Mouse (Mus musculus) midbrain, embryonic 13.5 days (tissue): ENCODE measurements at regions not wholly inside any gene's neighbourhood (a gene's known extent, or its start where the extent isn't known, plus 50 kb on each side); places are given as distances from the start of the nearest gene placed in this dataset.
A peak's percentile ranks its signal among the peaks of the same experiment; 100 is the strongest.

ENCODE experiments used
- ATAC-seq: fragments of 200-750 bp; cut with Nextera tagmentation; 2 replicates; pipeline ENCODE4 v1.8.0; 2017; ENCODE audit warnings: mild to moderate bottlenecking, moderate TSS enrichment, moderate library complexity
- H3K27ac ChIP-seq: fragments of 300-500 bp; sonication (generic); 2 replicates; pipeline ENCODE4 v1.5.1; 2015; ENCODE audit warnings: inconsistent platforms, mild to moderate bottlenecking, moderate library complexity
- H3K27me3 ChIP-seq: fragments of 300-500 bp; sonication (generic); 2 replicates; pipeline ENCODE4 v1.6.1; 2015; ENCODE audit warnings: mild to moderate bottlenecking, inconsistent platforms
- H3K36me3 ChIP-seq: fragments of 300-500 bp; sonication (generic); 2 replicates; pipeline ENCODE4 v1.6.1; 2015; ENCODE audit warnings: mild to moderate bottlenecking, inconsistent platforms
- H3K4me1 ChIP-seq: fragments of 300-500 bp; sonication (generic); replicated peaks from 2 replicates; pipeline ENCODE4 v1.6.1; 2015; ENCODE audit warnings: inconsistent platforms
- H3K4me2 ChIP-seq: fragments of 300-500 bp; sonication (generic); replicated peaks from 2 replicates; pipeline ENCODE4 v1.6.1; 2015; ENCODE audit warnings: moderate library complexity, mild to moderate bottlenecking, inconsistent platforms
- H3K4me3 ChIP-seq: fragments of 300-500 bp; sonication (generic); replicated peaks from 2 replicates; pipeline ENCODE4 v1.5.1; 2015; ENCODE audit warnings: mild to moderate bottlenecking, inconsistent platforms
- H3K9ac ChIP-seq: fragments of 300-500 bp; sonication (generic); replicated peaks from 2 replicates; pipeline ENCODE4 v1.6.1; 2015; ENCODE audit warnings: mild to moderate bottlenecking, inconsistent platforms
- H3K9me3 ChIP-seq: fragments of 300-500 bp; sonication (generic); 2 replicates; pipeline ENCODE4 v1.6.1; 2016; ENCODE audit warnings: mild to moderate bottlenecking, inconsistent platforms
- WGBS: fragments of 180-500 bp; shearing (Covaris S2); methylation state at CpG from one replicate; pipeline ENCODE4 v1.1.7; 2015; 5-methylcytosine and 5-hydroxymethylcytosine counted together

GRCm38 (mm10) chr7:135942826-135943225 lies 226.7 kb upstream of the Mki67 start:
- ATAC-seq = no peak
- H3K4me2 ChIP-seq = no peak overlapping the region
- H3K9ac ChIP-seq = no peak overlapping the region
- H3K4me3 ChIP-seq = no peak overlapping the region
- H3K27ac ChIP-seq = no peak overlapping the region
- H3K9me3 ChIP-seq = no peaks in the 10 kb centered on the region
- H3K27me3 ChIP-seq = no peaks in the 10 kb centered on the region
- H3K4me1 ChIP-seq = no peaks in the 10 kb centered on the region
- WGBS = 83% methylated on average over 2 of the region's 2 CpGs
- no peaks in the 10 kb centered on the region for H3K36me3 ChIP-seq

DNA sequence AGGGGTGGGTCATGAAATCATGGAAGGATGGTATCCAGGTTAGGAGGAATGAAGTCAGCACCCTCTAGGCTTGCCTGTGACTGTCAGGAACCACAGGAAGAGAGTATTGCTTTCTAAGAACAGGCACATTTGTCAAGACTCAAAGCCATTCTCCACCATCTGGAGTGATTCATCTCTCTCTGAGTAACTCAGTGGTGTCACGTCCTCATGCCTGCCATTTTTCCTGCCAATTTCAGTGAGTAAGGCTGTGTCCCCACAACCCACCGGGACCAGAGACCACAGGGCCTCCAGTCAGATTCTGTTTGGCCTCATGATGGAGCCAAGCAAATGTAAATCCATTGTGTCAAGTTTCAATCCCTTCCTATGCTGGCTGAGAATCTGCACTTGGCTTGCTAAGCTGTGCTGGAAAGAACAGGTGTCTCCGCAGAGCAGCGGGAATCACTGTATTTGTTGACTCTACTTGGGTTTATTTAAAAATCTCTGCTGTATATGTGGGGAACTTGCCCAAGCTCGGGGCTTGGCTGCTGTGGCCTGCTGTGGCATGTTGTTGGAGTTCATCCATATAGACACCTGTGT lies 230.0 kb upstream of the Mki67 start:
- no peak overlapping the region for H3K4me3 ChIP-seq
- H3K9ac ChIP-seq = no peak overlapping the region
- H3K27me3 ChIP-seq = no peaks in the 10 kb centered on the region
- ATAC-seq = no peak
- no peak overlapping the region for H3K27ac ChIP-seq
- no peaks in the 10 kb centered on the region for H3K4me1 ChIP-seq
- H3K4me2 ChIP-seq = no peak overlapping the region
- no peaks in the 10 kb centered on the region for H3K36me3 ChIP-seq
- WGBS = 87% methylated on average over 5 of the region's 5 CpGs
- H3K9me3 ChIP-seq = no peaks in the 10 kb centered on the region

GRCm38 (mm10) chr7:135961026-135961425 lies 244.9 kb upstream of the Mki67 start:
- Histone ChIP-seq H3K4me3 (no peak overlapping the region), H3K9ac (no peak overlapping the region), H3K36me3 (no peaks in the 10 kb centered on the region), H3K27me3 (no peaks in the 10 kb centered on the region), H3K4me1 (peaks cover 12% of the 10 kb centered on the region), H3K9me3 (no peaks in the 10 kb centered on the region), H3K27ac (no peak overlapping the region), H3K4me2 (no peak overlapping the region)
- 81% methylated on average over 8 of the region's 8 CpGs for WGBS
- ATAC-seq = no peak

DNA sequence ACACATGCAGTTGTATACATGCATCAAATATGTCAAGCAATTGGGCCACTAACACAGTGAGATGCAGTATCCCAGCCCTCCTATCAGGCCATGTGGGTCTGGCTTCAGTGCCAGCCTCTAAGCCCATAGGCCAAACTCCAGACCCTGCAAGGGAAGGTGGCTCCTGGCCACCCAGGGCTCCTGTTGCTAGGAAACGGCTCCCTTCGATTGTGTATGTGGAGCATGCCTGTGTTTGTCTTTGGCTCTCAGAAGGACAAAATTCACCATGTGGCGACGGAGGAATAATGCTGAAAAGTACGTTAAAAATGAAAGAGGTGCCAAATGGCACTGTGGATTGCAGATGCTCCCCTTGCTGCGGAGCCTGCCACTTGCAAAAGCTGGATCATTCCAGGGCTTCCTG lies 249.4 kb upstream of the Mki67 start:
- Histone ChIP-seq H3K9me3 (no peaks in the 10 kb centered on the region), H3K36me3 (no peaks in the 10 kb centered on the region), H3K27me3 (no peaks in the 10 kb centered on the region), H3K9ac (no peak overlapping the region), H3K27ac (no peak overlapping the region), H3K4me3 (no peak overlapping the region), H3K4me1 (peaks cover 22% of the 10 kb centered on the region), H3K4me2 (no peak overlapping the region)
- WGBS = 16% methylated on average over 6 of the region's 6 CpGs
- peak; percentile 73 for ATAC-seq

DNA sequence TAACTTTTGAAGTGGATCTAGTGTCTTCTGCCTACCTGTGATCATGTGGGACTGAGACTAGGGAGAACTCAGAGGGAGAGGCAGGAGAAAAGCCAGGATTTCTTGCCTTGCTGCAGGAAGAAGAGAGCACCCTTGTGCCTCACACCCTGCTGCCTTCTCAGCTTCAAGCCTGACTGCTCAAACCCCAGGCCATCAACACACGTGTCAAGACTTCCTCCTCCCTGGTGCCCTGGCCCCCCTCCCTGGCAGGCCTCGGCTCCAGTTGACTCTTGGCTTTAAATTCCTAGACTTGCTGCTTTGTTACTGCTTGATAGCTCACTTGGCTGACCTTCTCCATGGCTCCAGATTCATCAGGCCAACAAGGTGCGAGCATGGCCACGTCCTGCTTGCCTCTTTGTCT lies 250.1 kb upstream of the Mki67 start:
- no peak for ATAC-seq
- Histone ChIP-seq H3K9me3 (no peaks in the 10 kb centered on the region), H3K4me3 (no peak overlapping the region), H3K9ac (no peak overlapping the region), H3K4me1 (peaks cover 22% of the 10 kb centered on the region), H3K27ac (no peak overlapping the region), H3K36me3 (no peaks in the 10 kb centered on the region), H3K4me2 (no peak overlapping the region), H3K27me3 (no peaks in the 10 kb centered on the region)
- 51% methylated on average over 4 of the region's 4 CpGs for WGBS

DNA sequence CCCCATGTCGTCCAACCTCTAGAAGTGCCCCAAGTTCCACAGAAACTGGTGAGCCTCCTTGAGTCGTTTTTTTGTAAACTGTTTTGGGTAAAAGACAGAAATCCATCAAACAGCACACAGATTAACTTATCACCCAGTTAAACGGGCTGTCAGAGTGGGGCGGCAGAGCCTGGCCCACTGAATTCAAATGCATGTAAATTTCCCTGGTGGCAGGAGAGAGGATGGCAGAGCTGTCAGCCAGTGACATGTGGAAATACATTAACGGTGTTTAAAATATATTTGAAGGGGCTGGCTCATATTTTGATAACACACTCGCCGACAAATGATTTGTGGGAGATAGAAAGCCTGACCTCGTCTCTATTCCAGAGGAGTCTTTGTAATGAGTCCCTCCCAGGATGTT lies 252.5 kb upstream of the Mki67 start:
- Histone ChIP-seq H3K36me3 (no peaks in the 10 kb centered on the region), H3K4me3 (no peak overlapping the region), H3K4me1 (peaks cover 22% of the 10 kb centered on the region), H3K9ac (no peak overlapping the region), H3K27ac (no peak overlapping the region), H3K4me2 (no peak overlapping the region), H3K27me3 (no peaks in the 10 kb centered on the region), H3K9me3 (no peaks in the 10 kb centered on the region)
- no peak for ATAC-seq
- 56% methylated on average over 8 of the region's 8 CpGs for WGBS

- ATAC-seq = no peak
- Histone ChIP-seq H3K4me1 (no peaks in the 10 kb centered on the region), H3K9me3 (no peaks in the 10 kb centered on the region), H3K27me3 (no peaks in the 10 kb centered on the region), H3K9ac (no peak overlapping the region), H3K36me3 (no peaks in the 10 kb centered on the region), H3K4me3 (no peak overlapping the region), H3K4me2 (no peak overlapping the region), H3K27ac (no peak overlapping the region)
- WGBS = 77% methylated on average over 6 of the region's 6 CpGs
Observed at GRCm38 (mm10) chr7:135986021-135986420, 269.9 kb upstream of the Mki67 start.

DNA sequence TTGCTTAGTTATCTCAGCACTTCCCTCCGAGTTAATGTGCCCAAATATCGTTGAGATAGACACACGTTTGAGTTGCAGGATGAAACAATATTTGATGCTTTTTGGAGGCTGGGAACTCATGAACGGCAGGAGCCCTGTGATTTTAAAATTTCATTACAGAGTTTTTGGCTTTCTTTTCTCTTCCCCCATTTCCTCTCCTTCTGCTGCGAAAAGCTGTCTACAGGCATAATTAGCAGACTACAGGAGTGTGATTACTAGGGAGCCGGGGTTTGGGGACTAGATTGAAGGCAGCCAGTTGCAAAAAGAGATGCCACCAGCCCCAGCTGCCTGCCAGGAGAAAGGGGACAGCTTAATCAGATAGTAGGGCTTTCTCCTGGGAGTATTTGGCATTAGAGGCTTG lies 274.2 kb upstream of the Mki67 start:
- Histone ChIP-seq H3K9ac (no peak overlapping the region), H3K9me3 (no peaks in the 10 kb centered on the region), H3K36me3 (no peaks in the 10 kb centered on the region), H3K27me3 (no peaks in the 10 kb centered on the region), H3K27ac (no peak overlapping the region), H3K4me2 (no peak overlapping the region), H3K4me3 (no peak overlapping the region), H3K4me1 (no peaks in the 10 kb centered on the region)
- ATAC-seq = no peak
- WGBS = 67% methylated on average over 6 of the region's 6 CpGs

DNA sequence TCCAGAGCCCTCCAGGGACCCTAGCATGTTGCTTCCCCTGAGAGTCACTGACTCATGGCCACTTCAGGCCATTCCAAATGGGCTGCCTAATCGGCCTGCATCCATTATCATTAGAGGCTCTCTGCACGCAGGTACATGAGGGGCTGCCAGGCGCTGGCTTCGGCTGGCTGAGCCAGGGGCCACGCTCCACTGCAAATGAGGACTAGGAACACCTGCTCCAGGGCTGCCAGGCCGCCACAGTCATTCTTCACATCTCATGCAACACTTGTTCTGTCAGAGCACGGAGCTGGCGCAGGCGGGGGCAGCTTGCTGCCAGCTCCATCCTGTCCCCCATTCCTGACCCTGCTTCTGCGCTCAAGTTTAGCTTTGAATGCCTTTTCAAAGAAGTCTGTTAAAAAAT lies 280.7 kb upstream of the Mki67 start:
- H3K9me3 ChIP-seq = no peaks in the 10 kb centered on the region
- H3K4me3 ChIP-seq = no peak overlapping the region
- no peak for ATAC-seq
- no peaks in the 10 kb centered on the region for H3K36me3 ChIP-seq
- H3K4me1 ChIP-seq = peaks cover 4% of the 10 kb centered on the region; the same call in 1 of the 2 replicates
- 71% methylated on average over 10 of the region's 10 CpGs for WGBS
- H3K4me2 ChIP-seq = no peak overlapping the region
- no peaks in the 10 kb centered on the region for H3K27me3 ChIP-seq
- no peak overlapping the region for H3K9ac ChIP-seq
- no peak overlapping the region for H3K27ac ChIP-seq

GRCm38 (mm10) chr7:135997640-135998039 lies 281.5 kb upstream of the Mki67 start:
- peaks cover 4% of the 10 kb centered on the region; the same call in 1 of the 2 replicates for H3K4me1 ChIP-seq
- no peak overlapping the region for H3K4me2 ChIP-seq
- ATAC-seq = no peak
- no peak overlapping the region for H3K27ac ChIP-seq
- H3K36me3 ChIP-seq = no peaks in the 10 kb centered on the region
- no peaks in the 10 kb centered on the region for H3K27me3 ChIP-seq
- H3K9me3 ChIP-seq = no peaks in the 10 kb centered on the region
- H3K4me3 ChIP-seq = no peak overlapping the region
- 92% methylated on average over 3 of the region's 3 CpGs for WGBS
- H3K9ac ChIP-seq = no peak overlapping the region

DNA sequence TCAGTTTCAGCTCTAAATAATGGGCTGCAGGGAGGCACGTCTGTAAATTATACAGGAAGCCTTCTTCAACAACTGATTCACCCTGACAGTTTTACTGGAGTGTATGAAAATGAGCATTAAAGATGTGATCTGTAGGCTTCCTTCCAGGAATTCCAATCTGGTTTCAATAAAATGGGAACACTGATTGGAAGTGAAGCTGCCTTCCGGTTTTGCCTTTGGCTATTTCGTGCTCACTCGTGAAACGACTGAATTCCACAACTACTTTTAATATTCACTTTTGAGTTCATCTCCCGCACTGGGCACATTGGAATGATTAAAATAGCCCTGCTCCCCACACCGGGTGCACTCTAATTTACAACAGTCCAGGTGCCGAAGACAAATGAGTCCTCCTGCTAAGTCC lies 286.2 kb upstream of the Mki67 start:
- no peak for ATAC-seq
- H3K27ac ChIP-seq = no peak overlapping the region
- 85% methylated on average over 8 of the region's 8 CpGs for WGBS
- no peak overlapping the region for H3K9ac ChIP-seq
- no peaks in the 10 kb centered on the region for H3K9me3 ChIP-seq
- no peaks in the 10 kb centered on the region for H3K36me3 ChIP-seq
- no peaks in the 10 kb centered on the region for H3K4me1 ChIP-seq
- no peak overlapping the region for H3K4me3 ChIP-seq
- H3K27me3 ChIP-seq = no peaks in the 10 kb centered on the region
- H3K4me2 ChIP-seq = no peak overlapping the region

DNA sequence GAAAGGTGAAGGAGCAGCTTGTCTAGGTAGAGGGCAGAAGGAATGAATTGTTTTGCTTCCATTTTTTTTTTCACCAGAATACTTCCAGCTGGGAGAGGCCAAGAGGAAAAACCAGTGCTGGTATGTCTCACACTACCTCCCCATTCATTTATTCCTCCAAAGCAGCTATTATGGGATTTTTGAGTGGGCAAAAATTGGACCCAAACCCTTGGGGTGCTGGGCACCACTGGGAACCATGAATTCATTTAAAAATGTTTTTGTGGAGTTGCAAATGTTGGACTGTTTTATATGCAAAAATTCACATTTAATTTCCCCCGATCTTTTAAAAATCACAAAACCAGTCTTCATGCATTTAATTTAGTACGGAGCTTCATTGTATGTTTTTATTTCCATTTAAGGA lies 287.1 kb upstream of the Mki67 start:
- no peaks in the 10 kb centered on the region for H3K27me3 ChIP-seq
- 91% methylated on average over 2 of the region's 2 CpGs for WGBS
- no peak for ATAC-seq

DNA sequence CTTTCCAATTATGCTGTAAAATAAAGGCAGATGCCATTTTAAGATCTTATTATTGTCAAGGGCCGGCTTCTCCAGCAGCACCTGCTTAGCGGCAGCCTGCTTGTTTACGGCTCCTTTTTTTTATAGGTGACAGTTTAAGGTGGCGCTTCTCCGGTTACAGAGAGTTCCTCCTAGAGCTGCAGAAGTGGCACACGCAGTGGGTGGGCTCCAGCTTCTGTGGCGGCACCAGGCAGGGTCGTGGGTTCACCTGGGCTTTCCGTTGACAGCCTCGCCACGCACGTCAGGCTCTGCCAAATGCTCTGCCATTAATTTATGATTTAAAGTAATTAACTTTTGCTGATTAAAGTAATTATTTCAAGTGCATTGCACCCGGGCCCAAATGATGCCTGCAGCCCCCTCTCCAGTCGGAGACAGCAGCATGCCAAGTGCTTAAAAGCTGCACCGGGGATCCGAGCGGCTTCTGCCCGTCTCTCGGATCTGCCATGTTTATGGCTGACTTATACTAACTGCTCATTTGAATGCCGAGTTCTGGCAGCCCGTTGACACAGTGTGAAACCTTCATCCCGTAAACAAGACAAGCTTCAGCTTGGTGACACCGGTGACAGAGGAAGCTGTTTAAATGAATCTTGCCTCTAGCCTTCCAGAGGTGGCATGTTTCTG lies 291.8 kb upstream of the Mki67 start:
- WGBS = 38% methylated on average over 23 of the region's 23 CpGs
- no peak for ATAC-seq

More for the DNA sequence above, 287.1 kb upstream of the Mki67 start:
- H3K4me1 ChIP-seq = peaks cover 7% of the 10 kb centered on the region
- H3K9me3 ChIP-seq = no peaks in the 10 kb centered on the region
- H3K9ac ChIP-seq = no peak overlapping the region
- no peak overlapping the region for H3K27ac ChIP-seq
- H3K4me3 ChIP-seq = no peak overlapping the region
- no peak overlapping the region for H3K4me2 ChIP-seq
- H3K36me3 ChIP-seq = no peaks in the 10 kb centered on the region

More for the DNA sequence above, 291.8 kb upstream of the Mki67 start:
- H3K4me2 ChIP-seq = peak overlapping the region; percentile 40
- no peaks in the 10 kb centered on the region; the same call in 1 of the 2 replicates for H3K27me3 ChIP-seq
- H3K9me3 ChIP-seq = no peaks in the 10 kb centered on the region; the same call in 1 of the 2 replicates
- 0 out of 2 replicates have a peak overlapping the region, but pooled peaks have one; percentile 3 for H3K4me3 ChIP-seq
- no peak overlapping the region for H3K27ac ChIP-seq
- peaks cover 9% of the 10 kb centered on the region for H3K4me1 ChIP-seq
- H3K9ac ChIP-seq = no peak overlapping the region
- no peaks in the 10 kb centered on the region for H3K36me3 ChIP-seq
